Mouse (Mus musculus): ENCODE results near the gene Fam216b.

DNA sequence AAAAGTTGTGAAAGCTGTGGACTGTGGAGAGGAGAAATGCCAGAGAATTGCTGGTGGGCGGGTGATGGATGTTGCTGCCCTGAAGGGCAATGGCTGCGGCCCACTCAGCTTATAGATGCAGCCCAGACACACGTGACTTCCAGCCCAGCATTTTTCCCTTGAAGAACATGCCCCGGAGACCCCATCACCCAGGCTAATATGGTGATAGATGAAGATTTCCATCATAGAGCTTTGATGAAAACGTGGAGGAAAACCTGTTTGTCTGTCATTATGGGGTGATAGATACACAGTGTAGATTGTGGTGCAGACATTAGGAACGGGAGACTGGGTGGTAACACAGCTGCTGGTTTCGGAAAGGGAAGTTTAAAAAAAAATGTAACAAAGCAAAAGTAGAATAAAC lies 31.4 kb downstream of the Fam216b start:
- TF ChIP-seq POLR2A (IDR thresholded peaks at IDR 0.05; ENCODE audit: borderline replicate concordance, control insufficient read depth, low read depth, low read length) (no peak), CTCF (IDR thresholded peaks at IDR 0.05; ENCODE audit: control insufficient read depth, insufficient read depth, low read length) (no peak)
